Mouse (Mus musculus) stomach, postnatal 0 days (tissue): ENCODE data around the gene Iqch. TPM values are rescaled to one million over a fixed set of nuclear protein-coding genes. Genes with fewer than 3 reads are reported as not detected.

ENCODE experiments used
- ATAC-seq: fragments of 200-750 bp; cut with Nextera tagmentation; 2 replicates; pipeline ENCODE4 v1.8.0; 2017; ENCODE audit not compliant: low FRiP score, low TSS enrichment
- DNase-seq: peaks from one replicate; pipeline ENCODE4 v3.0.0-alpha.2; 2016; ENCODE audit warnings: low spot score
- H3K27ac ChIP-seq: fragments of 300-500 bp; sonication (generic); replicated peaks from 2 replicates; pipeline ENCODE4 v1.5.1; 2014; ENCODE audit warnings: mild to moderate bottlenecking, control low read depth
- H3K27me3 ChIP-seq: fragments of 300-500 bp; sonication (generic); 2 replicates; pipeline ENCODE4 v1.6.1; 2014; ENCODE audit warnings: low read length; ENCODE audit not compliant: control insufficient read depth, insufficient read depth
- H3K36me3 ChIP-seq: fragments of 300-500 bp; sonication (generic); 2 replicates; pipeline ENCODE4 v1.6.1; 2014; ENCODE audit warnings: low read length, mixed read lengths; ENCODE audit not compliant: control insufficient read depth, insufficient read depth
- H3K4me1 ChIP-seq: fragments of 300-500 bp; sonication (generic); replicated peaks from 2 replicates; pipeline ENCODE4 v1.6.1; 2014; ENCODE audit warnings: antibody characterized with exemption; ENCODE audit not compliant: control insufficient read depth, insufficient read depth
- H3K4me2 ChIP-seq: fragments of 300-500 bp; sonication (generic); replicated peaks from 2 replicates; pipeline ENCODE4 v1.6.1; 2014; ENCODE audit warnings: low read depth, mild to moderate bottlenecking, control low read depth, moderate library complexity
- H3K4me3 ChIP-seq: fragments of 300-500 bp; sonication (generic); 2 replicates; pipeline ENCODE4 v1.5.1; 2014; ENCODE audit warnings: low read depth, low read length, control low read depth
- H3K9ac ChIP-seq: fragments of 300-500 bp; sonication (generic); 2 replicates; pipeline ENCODE4 v1.6.1; 2014; ENCODE audit warnings: mild to moderate bottlenecking, low read length, control low read depth, mixed read lengths
- H3K9me3 ChIP-seq: fragments of 300-500 bp; sonication (generic); 2 replicates; pipeline ENCODE4 v1.6.1; 2016; ENCODE audit warnings: low read length; ENCODE audit not compliant: control insufficient read depth
- CTCF ChIP-seq: IDR thresholded peaks from 2 replicates; pipeline ENCODE4 v1.5.1; 2016; ENCODE audit warnings: antibody characterized with exemption, low read depth, mild to moderate bottlenecking, moderate library complexity
- EP300 ChIP-seq: optimal IDR thresholded peaks from 2 replicates; pipeline ENCODE3; 2016; ENCODE audit warnings: antibody characterized with exemption
- WGBS: fragments of 180-500 bp; shearing (Covaris S2); extraction: QIAGEN DNeasy Blood & Tissue Kit; methylation state at CpG from one replicate; pipeline ENCODE4 v1.1.7; 2014; 5-methylcytosine and 5-hydroxymethylcytosine counted together
- polyA plus RNA-seq: library from polyadenylated mRNA; unstranded; fragments of >200 nt; fragmentation: Nextera tagmentation; extraction: Ambion mirVana; gene quantifications from 2 replicates; pipeline ENCODE4 v1.2.1, GENCODE M21; 2015

Gene Iqch
- polyA plus RNA-seq, 1 experiment from 2014 or later: not detected

- ATAC-seq (no peak), DNase-seq (no peak)
- no peak overlapping the region for H3K4me2 ChIP-seq
- 66% methylated on average over 9 of the region's 9 CpGs for WGBS
- no peaks in the 10 kb centered on the region for H3K9me3 ChIP-seq
- H3K27ac ChIP-seq: no peak overlapping the region
- peaks cover 16% of the 10 kb centered on the region for H3K36me3 ChIP-seq
- no peaks in the 10 kb centered on the region for H3K4me1 ChIP-seq
- no peaks in the 10 kb centered on the region for H3K27me3 ChIP-seq
- no peak overlapping the region; the same call in 1 of the 2 replicates for H3K9ac ChIP-seq
- no peak overlapping the region for H3K4me3 ChIP-seq
- TF ChIP-seq CTCF (no peak), EP300 (no peak)
Observed at GRCm38 (mm10) chr9:63647581-63648519, 45.6 kb upstream of the Iqch start.

GRCm38 (mm10) chr9:63645084-63645483 is 42.8 kb upstream of the Iqch start:
- no peak for ATAC-seq
- Histone ChIP-seq H3K36me3 (peaks cover 12% of the 10 kb centered on the region), H3K4me1 (no peaks in the 10 kb centered on the region)

GRCm38 (mm10) chr9:63644011-63644410 is 41.7 kb upstream of the Iqch start:
- Histone ChIP-seq H3K27ac (no peak overlapping the region), H3K4me1 (no peaks in the 10 kb centered on the region), H3K27me3 (no peaks in the 10 kb centered on the region), H3K4me2 (no peak overlapping the region), H3K4me3 (no peak overlapping the region), H3K9me3 (no peaks in the 10 kb centered on the region), H3K9ac (no peak overlapping the region), H3K36me3 (peaks cover 12% of the 10 kb centered on the region; the same call in 1 of the 2 replicates)
- DNase-seq: no peak
- TF ChIP-seq CTCF: no peak
- TF ChIP-seq EP300: no peak
- WGBS: 92% methylated on average over 6 of the region's 6 CpGs
- no peak for ATAC-seq

More at GRCm38 (mm10) chr9:63645084-63645483, 42.8 kb upstream of the Iqch start:
- no peak overlapping the region for H3K4me2 ChIP-seq
- H3K9ac ChIP-seq: no peak overlapping the region
- TF ChIP-seq CTCF (no peak), EP300 (no peak)
- H3K9me3 ChIP-seq: no peaks in the 10 kb centered on the region
- H3K27me3 ChIP-seq: no peaks in the 10 kb centered on the region
- no peak overlapping the region for H3K27ac ChIP-seq
- no peak overlapping the region for H3K4me3 ChIP-seq
- no peak for DNase-seq
- WGBS: 78% methylated on average over 8 of the region's 8 CpGs

GRCm38 (mm10) chr9:63641983-63642646 is 39.8 kb upstream of the Iqch start:
- no peak for DNase-seq
- no peak overlapping the region for H3K4me2 ChIP-seq
- TF ChIP-seq EP300: no peak
- no peak for TF ChIP-seq CTCF
- no peak for ATAC-seq
- peaks cover 7% of the 10 kb centered on the region; the same call in 1 of the 2 replicates for H3K36me3 ChIP-seq
- no peak overlapping the region for H3K27ac ChIP-seq
- H3K4me1 ChIP-seq: no peaks in the 10 kb centered on the region
- no peaks in the 10 kb centered on the region for H3K27me3 ChIP-seq
- WGBS: 91% methylated on average over 4 of the region's 4 CpGs
- no peak overlapping the region for H3K4me3 ChIP-seq
- no peak overlapping the region for H3K9ac ChIP-seq
- no peaks in the 10 kb centered on the region for H3K9me3 ChIP-seq

GRCm38 (mm10) chr9:63636113-63636512 is 33.8 kb upstream of the Iqch start:
- no peak overlapping the region for H3K27ac ChIP-seq

GRCm38 (mm10) chr9:63633334-63633733 is 31.0 kb upstream of the Iqch start:
- H3K9me3 ChIP-seq: no peaks in the 10 kb centered on the region
- H3K27me3 ChIP-seq: no peaks in the 10 kb centered on the region
- no peak overlapping the region; the same call in 1 of the 2 replicates for H3K4me2 ChIP-seq
- ATAC-seq (no peak), DNase-seq (no peak)
- H3K9ac ChIP-seq: no peak overlapping the region
- H3K4me3 ChIP-seq: no peak overlapping the region
- no peak for TF ChIP-seq EP300
- no peak for TF ChIP-seq CTCF
- H3K4me1 ChIP-seq: no peaks in the 10 kb centered on the region
- no peak overlapping the region for H3K27ac ChIP-seq
- no peaks in the 10 kb centered on the region; the same call in 1 of the 2 replicates for H3K36me3 ChIP-seq
- WGBS: 44% methylated on average over 7 of the region's 7 CpGs

More at GRCm38 (mm10) chr9:63636113-63636512, 33.8 kb upstream of the Iqch start:
- ATAC-seq: no peak
- DNase-seq: no peak
- no peak overlapping the region for H3K9ac ChIP-seq
- no peak for TF ChIP-seq EP300
- no peak for TF ChIP-seq CTCF
- WGBS: 78% methylated on average over 7 of the region's 7 CpGs
- H3K9me3 ChIP-seq: no peaks in the 10 kb centered on the region
- H3K27me3 ChIP-seq: no peaks in the 10 kb centered on the region
- no peaks in the 10 kb centered on the region for H3K4me1 ChIP-seq
- H3K4me3 ChIP-seq: no peak overlapping the region
- no peak overlapping the region for H3K4me2 ChIP-seq
- H3K36me3 ChIP-seq: peaks cover 7% of the 10 kb centered on the region; the same call in 1 of the 2 replicates
